Mouse (Mus musculus) E14TG2a.4 (cell line): ENCODE results near the gene Cox8b.

Experiments used
- CTCF ChIP-seq: conservative IDR thresholded peaks from 2 replicates; pipeline ENCODE4 v1.5.1; 2014; ENCODE audit warnings: low read length
- NANOG ChIP-seq: IDR thresholded peaks from 2 replicates; pipeline ENCODE4 v1.6.1; 2014; ENCODE audit warnings: borderline replicate concordance, low read length, mixed read lengths
- POU5F1 ChIP-seq: IDR thresholded peaks from 2 replicates; pipeline ENCODE4 v1.6.1; 2014; ENCODE audit warnings: low read length, borderline replicate concordance

- TF ChIP-seq CTCF = no peak
- TF ChIP-seq NANOG = no peak
- TF ChIP-seq POU5F1 = no peak
Observed at GRCm38 (mm10) chr7:140858746-140859145, 41.5 kb downstream of the Cox8b start.
